Mouse (Mus musculus) gastrocnemius, adult 2 months (tissue): Measurements from ENCODE around the gene Lamc3. TPM values are rescaled to one million over a fixed set of nuclear protein-coding genes. Genes with fewer than 3 reads are reported as not detected.

Source experiments
- DNase-seq: peaks from one replicate; pipeline ENCODE4 v3.0.0; 2022
- H3K27ac ChIP-seq: fragments of 200-600 bp; 2 replicates; pipeline ENCODE4 v1.8.1; 2022; ENCODE audit warnings: mild to moderate bottlenecking
- H3K4me3 ChIP-seq: fragments of 200-600 bp; 2 replicates; pipeline ENCODE4 v1.8.1; 2022; ENCODE audit warnings: mild to moderate bottlenecking, moderate library complexity
- CTCF ChIP-seq: fragments of 200-600 bp; IDR thresholded peaks from 2 replicates; pipeline ENCODE4 v1.8.1; 2022; ENCODE audit warnings: antibody characterized with exemption, mild to moderate bottlenecking, moderate library complexity
- intact Hi-C: fragments of 180-260 bp; cut with DNase I; formaldehyde crosslinking; loops from one replicate; pipeline ENCODE4 v1.15.1; 2025
- total RNA-seq, 2 experiments: library from RNA; stranded (reverse); gene quantifications; 2 replicates each; pipeline ENCODE4 v1.2.3; 2021

The Lamc3 gene
- total RNA-seq, 2 experiments from 2014 or later, result 0.11 to 0.82 TPM

- peak; percentile 77 for TF ChIP-seq CTCF
- peak; percentile 59 for DNase-seq
- no peak overlapping the region for H3K4me3 ChIP-seq
- intact Hi-C loops, result loop anchor here (2.0 to 5.0 kb wide), 2 partner anchors 217 to 230 kb away; partner anchors contain the start of gene Abl1
- H3K27ac ChIP-seq, result no peak overlapping the region
These were observed 30.5 kb downstream of the Lamc3 start for GRCm38 (mm10) chr2:31917636-31918035.

- intact Hi-C loops, result no loop called here
- no peak for DNase-seq
- Histone ChIP-seq H3K4me3 (no peak overlapping the region), H3K27ac (no peak overlapping the region)
- no peak for TF ChIP-seq CTCF
These were observed 36.6 kb downstream of the Lamc3 start for GRCm38 (mm10) chr2:31923645-31924044.

GRCm38 (mm10) chr2:31924811-31925210, 37.7 kb downstream of the Lamc3 start:
- peak; percentile 44 for DNase-seq
- TF ChIP-seq CTCF, result no peak
- Histone ChIP-seq H3K27ac (no peak overlapping the region), H3K4me3 (no peak overlapping the region)
- intact Hi-C loops, result no loop called here

GRCm38 (mm10) chr2:31925936-31926335, 38.8 kb downstream of the Lamc3 start:
- no peak for DNase-seq
- no peak for TF ChIP-seq CTCF
- Histone ChIP-seq H3K27ac (no peak overlapping the region), H3K4me3 (no peak overlapping the region)
- intact Hi-C loops, result no loop called here

GRCm38 (mm10) chr2:31929664-31930063, 42.6 kb downstream of the Lamc3 start:
- no peak overlapping the region for H3K4me3 ChIP-seq
- TF ChIP-seq CTCF, result no peak
- intact Hi-C loops, result no loop called here
- H3K27ac ChIP-seq, result no peak overlapping the region
- DNase-seq, result no peak

- intact Hi-C loops, result no loop called here
- no peak overlapping the region for H3K4me3 ChIP-seq
- DNase-seq, result no peak
- no peak overlapping the region for H3K27ac ChIP-seq
- no peak for TF ChIP-seq CTCF
These were observed 47.5 kb downstream of the Lamc3 start for GRCm38 (mm10) chr2:31934551-31934950.

GRCm38 (mm10) chr2:31935054-31935453, 48.0 kb downstream of the Lamc3 start:
- Histone ChIP-seq H3K27ac (no peak overlapping the region), H3K4me3 (no peak overlapping the region)
- no peak for TF ChIP-seq CTCF
- intact Hi-C loops, result no loop called here
- DNase-seq, result no peak

- Histone ChIP-seq H3K4me3 (no peak overlapping the region), H3K27ac (no peak overlapping the region)
- intact Hi-C loops, result no loop called here
- no peak for TF ChIP-seq CTCF
- DNase-seq, result no peak
These were observed 51.2 kb downstream of the Lamc3 start for GRCm38 (mm10) chr2:31938298-31938697.

GRCm38 (mm10) chr2:31943011-31943410, 55.9 kb downstream of the Lamc3 start:
- intact Hi-C loops, result no loop called here
- no peak for DNase-seq
- Histone ChIP-seq H3K4me3 (no peak overlapping the region), H3K27ac (no peak overlapping the region)
- no peak for TF ChIP-seq CTCF

GRCm38 (mm10) chr2:31945580-31945979, 58.5 kb downstream of the Lamc3 start:
- Histone ChIP-seq H3K4me3 (no peak overlapping the region), H3K27ac (peak overlapping the region; percentile 12; the same call in 1 of the 2 replicates)
- DNase-seq, result peak; percentile 51
- intact Hi-C loops, result no loop called here
- TF ChIP-seq CTCF, result no peak

GRCm38 (mm10) chr2:31948392-31948791, 61.3 kb downstream of the Lamc3 start:
- TF ChIP-seq CTCF, result peak; percentile 7; the same call in 1 of the 2 replicates
- DNase-seq, result peak; percentile 76
- Histone ChIP-seq H3K4me3 (peak overlapping the region; percentile 33), H3K27ac (peak overlapping the region; percentile 63)
- intact Hi-C loops, result no loop called here

GRCm38 (mm10) chr2:31948801-31949200, 61.7 kb downstream of the Lamc3 start:
- peak overlapping the region; percentile 33 for H3K4me3 ChIP-seq
- H3K27ac ChIP-seq, result peak overlapping the region; percentile 63
- TF ChIP-seq CTCF, result no peak
- DNase-seq, result no peak
- intact Hi-C loops, result no loop called here

GRCm38 (mm10) chr2:31950058-31950871, 63.2 kb downstream of the Lamc3 start, which contains the start of gene Aif1l:
Gene Aif1l, plus strand, starts transcription at chr2:31950139.
- H3K27ac ChIP-seq, result peak within 1 kb of the TSS; percentile 63
- peak; percentile 41 for TF ChIP-seq CTCF
- H3K4me3 ChIP-seq, result peak within 1 kb of the TSS; percentile 78
- peak; percentile 78 for DNase-seq
- intact Hi-C loops, result no loop called here
